Mouse (Mus musculus): ENCODE measurements around the gene Fam198a.

DNA sequence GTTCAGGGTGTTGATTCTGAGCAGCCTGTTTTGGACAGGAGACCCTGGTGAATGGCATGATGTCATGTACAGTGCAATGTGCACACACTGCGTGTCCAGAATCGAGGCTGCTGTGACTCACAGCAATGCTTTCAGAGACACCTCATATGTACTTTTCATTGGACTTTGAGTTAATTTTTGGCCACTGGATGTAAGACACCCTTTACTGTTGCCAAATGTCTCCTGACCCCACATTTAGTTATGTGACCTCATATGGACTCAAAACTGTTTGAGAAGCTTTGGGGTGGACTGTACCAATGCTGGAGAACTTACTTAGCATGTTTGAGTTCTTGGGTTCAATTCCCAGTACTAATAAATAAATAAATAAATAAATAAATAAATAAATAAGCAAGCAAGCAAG lies 60.0 kb downstream of the Fam198a start:
- TF ChIP-seq CTCF (IDR thresholded peaks at IDR 0.05; ENCODE audit: control insufficient read depth, insufficient read depth, low read length) (no peak), POLR2A (IDR thresholded peaks at IDR 0.05; ENCODE audit: borderline replicate concordance, control insufficient read depth, low read depth, low read length) (no peak)
